Mouse (Mus musculus): ENCODE data around the gene Bhmt. TPM values are rescaled to one million over a fixed set of nuclear protein-coding genes. Genes with fewer than 3 reads are reported as not detected.
"Not testable (repeated sequence)": the region's sequence is repeated elsewhere in the genome, so short reads cannot be mapped to it uniquely, and the experiment has no call there.

Gene Bhmt
- polyA plus RNA-seq, 1 experiment: 1.3 TPM

- peak; percentile 64 for DNase-seq (ENCODE audit: low read depth, low spot score)
- WGBS: 37% methylated on average over 19 of the region's 19 CpGs
Observed at GRCm38 (mm10) chr13:93612660-93613607, 24.8 kb downstream of the Bhmt start.

- WGBS: 88% methylated on average over 2 of the region's 2 CpGs
- DNase-seq (ENCODE audit: low read depth, low spot score): no peak
Observed at GRCm38 (mm10) chr13:93608476-93608875, 29.3 kb downstream of the Bhmt start.

GRCm38 (mm10) chr13:93607701-93608100 lies 30.1 kb downstream of the Bhmt start:
- WGBS: 92% methylated on average over 3 of the region's 3 CpGs
- DNase-seq (ENCODE audit: low read depth, low spot score): no peak

- 45% methylated on average over 13 of the region's 13 CpGs for WGBS
- no peak for DNase-seq (ENCODE audit: low read depth, low spot score)
Observed at GRCm38 (mm10) chr13:93606868-93607578, 30.7 kb downstream of the Bhmt start.

- WGBS: 79% methylated on average over 4 of the region's 4 CpGs
- no peak for DNase-seq (ENCODE audit: low read depth, low spot score)
Observed at GRCm38 (mm10) chr13:93604698-93605097, 33.1 kb downstream of the Bhmt start.

GRCm38 (mm10) chr13:93601527-93601926 lies 36.2 kb downstream of the Bhmt start:
- WGBS: 30% methylated on average over 11 of the region's 11 CpGs
- DNase-seq (ENCODE audit: low read depth, low spot score): no peak

- 33% methylated on average over 2 of the region's 2 CpGs for WGBS
- no peak for DNase-seq (ENCODE audit: low read depth, low spot score)
Observed at GRCm38 (mm10) chr13:93593040-93593699, 44.6 kb downstream of the Bhmt start.

- 82% methylated on average over 9 of the region's 9 CpGs for WGBS
- DNase-seq (ENCODE audit: low read depth, low spot score): not testable (repeated sequence)
Observed at GRCm38 (mm10) chr13:93582526-93582925, 55.2 kb downstream of the Bhmt start.

GRCm38 (mm10) chr13:93580431-93580830 lies 57.3 kb downstream of the Bhmt start:
- 90% methylated on average over 5 of the region's 5 CpGs for WGBS
- no peak for DNase-seq (ENCODE audit: low read depth, low spot score)

GRCm38 (mm10) chr13:93569676-93570075 lies 68.1 kb downstream of the Bhmt start:
- DNase-seq (ENCODE audit: low read depth, low spot score): no peak
- 53% methylated on average over 4 of the region's 4 CpGs for WGBS

Other genes starting within 250 kb of the Bhmt start
- 2.2 and 2.9 TPM in 2 replicates for gene Jmy, start 138.2 kb downstream of the Bhmt start, polyA plus RNA-seq (2012; rRNA removed)
- gene Bhmt2, start 36.3 kb upstream of the Bhmt start, polyA plus RNA-seq (2012; rRNA removed): 0.05 and 1.4 TPM in 2 replicates
- 0.38 TPM in 1 of 2 replicates, not detected in the other for gene Dmgdh, start 36.5 kb upstream of the Bhmt start, polyA plus RNA-seq (2012; rRNA removed)
- gene Arsb, start 133.7 kb upstream of the Bhmt start, polyA plus RNA-seq (2012; rRNA removed): 8.4 and 10.7 TPM in 2 replicates